Mouse (Mus musculus): ENCODE results near the gene Btbd11. TPM values are rescaled to one million over a fixed set of nuclear protein-coding genes. Genes with fewer than 3 reads are reported as not detected.

Btbd11 gene
- total RNA-seq (2015) (0.67 and 2.7 TPM in 2 replicates), total RNA-seq (2017) (0.37 and 0.40 TPM in 2 replicates)

- peak; percentile 90 for ATAC-seq (ENCODE audit: poor library complexity, severe bottlenecking)
Observed at GRCm38 (mm10) chr10:85386605-85387218, at the start of gene Btbd11. TSS of gene Btbd11 (plus strand) at chr10:85386814.

- no peak for ATAC-seq (ENCODE audit: poor library complexity, severe bottlenecking)
Observed at GRCm38 (mm10) chr10:85338733-85339132, 47.9 kb upstream of the Btbd11 start.

DNA sequence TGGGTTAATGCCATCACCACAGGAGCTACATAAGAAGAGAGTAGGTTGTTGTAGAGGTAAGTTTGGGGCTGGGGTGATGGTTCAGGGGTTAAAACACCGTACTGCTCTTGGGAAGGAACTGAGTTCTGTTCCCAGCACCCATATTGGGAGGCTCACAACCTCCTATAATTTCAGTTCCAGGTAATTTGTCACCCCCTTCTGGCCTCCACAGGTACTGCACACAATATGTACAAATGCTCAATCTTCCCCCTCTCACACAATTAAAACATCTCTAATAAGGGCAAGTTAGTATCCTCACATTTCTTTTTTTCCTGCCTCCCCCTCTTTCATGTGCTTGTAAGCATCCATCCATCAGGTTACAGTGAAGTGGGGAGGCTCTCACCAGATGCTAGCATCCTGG is 44.7 kb upstream of the Btbd11 start:
- ATAC-seq (ENCODE audit: poor library complexity, severe bottlenecking), result no peak

DNA sequence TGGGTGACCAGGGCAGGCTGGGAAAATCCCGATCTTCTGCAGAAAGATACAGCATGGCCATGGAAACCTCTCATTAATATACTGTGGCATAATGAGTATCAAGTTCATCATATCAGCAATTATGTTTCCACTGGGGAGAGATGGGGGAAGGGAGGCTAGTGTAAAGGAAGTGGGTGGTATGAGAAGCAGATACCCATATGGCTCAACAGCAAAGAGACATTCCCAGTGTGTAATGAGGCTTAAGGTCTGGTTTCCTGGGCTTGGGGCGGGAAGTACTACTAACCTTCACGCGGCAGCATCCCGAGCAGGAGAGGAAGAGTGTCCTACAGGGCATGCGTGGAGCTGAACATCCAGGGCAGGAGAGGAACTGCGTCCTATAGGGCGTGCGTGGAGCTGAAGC is 39.4 kb upstream of the Btbd11 start:
- no peak for ATAC-seq (ENCODE audit: poor library complexity, severe bottlenecking)

DNA sequence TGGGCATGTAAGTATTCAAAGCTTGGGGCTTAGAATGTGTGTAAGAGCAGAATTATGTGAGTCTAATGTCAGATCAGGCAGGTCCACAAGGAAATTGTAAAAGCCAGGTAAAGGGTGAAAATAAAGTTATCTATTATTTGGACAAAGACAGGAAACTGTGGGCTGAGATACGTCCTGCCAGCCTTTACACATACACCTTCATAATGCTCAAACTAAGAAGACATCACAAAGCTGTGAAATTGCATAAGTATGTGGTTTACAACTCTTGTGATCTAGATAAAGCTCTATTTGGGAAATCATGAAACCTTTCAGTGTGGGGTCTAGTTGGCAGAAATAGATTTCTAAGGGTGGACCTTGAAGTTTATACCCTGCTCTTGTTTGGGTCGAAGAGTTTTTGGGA is 34.1 kb upstream of the Btbd11 start:
- peak; percentile 41 for ATAC-seq (ENCODE audit: poor library complexity, severe bottlenecking)

DNA sequence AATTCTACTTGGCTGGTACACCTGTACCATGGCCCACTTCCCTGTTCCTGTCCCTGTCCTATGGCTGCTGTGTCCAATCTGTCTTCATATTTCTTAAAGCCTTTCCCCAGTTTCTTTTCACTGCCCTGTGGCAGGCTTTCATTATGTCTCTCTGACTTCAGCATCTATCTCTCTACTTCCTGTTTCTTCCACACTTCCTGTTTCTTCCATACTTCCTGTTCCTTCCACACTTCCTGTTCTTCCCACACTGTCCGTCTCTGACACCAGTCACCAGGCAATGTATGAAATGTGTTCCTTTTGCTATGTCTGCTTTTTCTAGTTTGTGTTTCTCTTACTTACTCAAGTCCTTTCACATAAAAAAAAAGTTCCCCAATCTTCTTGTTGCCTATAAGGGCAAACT is 32.3 kb upstream of the Btbd11 start:
- peak; percentile 79 for ATAC-seq (ENCODE audit: poor library complexity, severe bottlenecking)

GRCm38 (mm10) chr10:85359501-85360066 is 27.0 kb upstream of the Btbd11 start:
- peak; percentile 10; the same call in 1 of the 2 replicates for ATAC-seq (ENCODE audit: poor library complexity, severe bottlenecking)

- ATAC-seq (ENCODE audit: poor library complexity, severe bottlenecking), result no peak
Observed at GRCm38 (mm10) chr10:85362766-85363442, 23.7 kb upstream of the Btbd11 start.

DNA sequence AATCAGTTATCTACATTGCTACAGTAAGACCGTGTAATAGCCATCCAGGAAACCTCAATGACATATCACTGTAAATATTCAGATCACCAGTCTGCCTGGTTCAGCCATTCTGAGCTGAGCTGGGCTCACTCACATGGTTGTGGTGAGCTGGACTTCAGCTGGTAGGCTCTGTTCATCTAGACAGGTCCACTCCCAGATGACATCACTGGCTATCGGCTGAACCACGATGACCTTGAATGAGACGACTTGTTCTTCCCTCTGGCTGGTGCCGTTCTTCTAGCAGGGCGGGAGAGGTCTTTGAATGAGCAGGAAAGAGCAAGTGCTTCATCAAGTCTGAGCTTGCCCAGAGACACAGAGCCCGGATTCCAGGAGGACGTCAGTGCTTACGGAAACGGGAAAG is 19.7 kb upstream of the Btbd11 start:
- no peak for ATAC-seq (ENCODE audit: poor library complexity, severe bottlenecking)

DNA sequence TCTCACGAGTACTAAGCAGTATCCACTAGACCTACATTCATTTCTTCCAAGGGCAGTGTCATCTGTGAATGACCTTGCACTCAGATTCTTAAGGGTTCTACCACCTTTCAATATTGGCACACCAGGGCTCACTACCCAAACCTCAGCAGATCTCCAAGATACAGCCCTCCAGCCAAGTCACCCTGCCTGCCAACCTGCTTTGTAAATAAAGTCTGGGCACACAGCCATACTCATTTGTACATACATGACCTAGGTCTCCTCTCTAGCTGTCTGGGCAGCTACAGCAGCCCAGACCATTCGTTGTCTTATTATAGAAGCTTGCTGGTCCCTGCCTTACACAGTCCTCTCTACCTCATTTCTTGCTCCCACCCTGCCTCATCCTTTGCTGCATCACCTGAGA is 15.3 kb upstream of the Btbd11 start:
- ATAC-seq (ENCODE audit: poor library complexity, severe bottlenecking), result no peak

DNA sequence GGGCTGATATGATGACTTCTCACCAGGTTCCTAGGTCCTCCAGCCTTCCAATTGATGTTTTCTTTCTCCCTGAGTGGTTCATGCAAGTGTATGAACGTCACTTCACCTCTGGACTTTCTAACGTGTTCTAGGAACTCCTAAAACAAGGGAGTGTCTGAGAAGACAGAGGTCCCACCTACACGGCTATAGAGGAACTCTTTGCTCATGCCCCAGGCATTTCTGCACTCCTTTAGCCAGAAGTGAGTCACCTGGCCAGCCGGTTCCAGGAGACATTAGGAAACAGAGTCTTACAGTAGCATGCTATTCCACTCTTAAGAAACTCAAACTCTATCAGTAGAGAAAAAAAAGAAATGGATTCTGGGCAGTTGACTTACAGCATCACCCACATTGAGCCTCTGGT is 14.5 kb upstream of the Btbd11 start:
- no peak for ATAC-seq (ENCODE audit: poor library complexity, severe bottlenecking)

- no peak for ATAC-seq (ENCODE audit: poor library complexity, severe bottlenecking)
Observed at GRCm38 (mm10) chr10:85378972-85379371, 7.6 kb upstream of the Btbd11 start.

DNA sequence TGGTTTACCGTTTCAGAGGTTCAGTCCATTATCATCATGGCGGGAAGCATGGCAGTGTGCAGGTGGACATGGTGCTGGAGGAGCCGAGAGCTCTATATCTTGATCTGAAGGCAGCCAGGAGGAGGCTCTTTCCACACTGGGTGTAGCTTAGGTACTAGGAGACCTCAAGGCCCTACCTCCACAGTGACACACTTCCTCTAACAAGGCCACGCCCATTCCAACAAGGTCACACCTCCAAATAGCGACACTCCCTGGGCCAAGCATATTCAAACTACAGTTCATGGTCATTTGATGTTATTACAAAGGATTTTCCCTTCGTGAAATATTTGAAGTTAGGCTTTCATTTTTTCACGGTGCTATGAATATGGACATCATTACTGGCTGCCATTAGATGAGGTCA is 3.6 kb upstream of the Btbd11 start:
- ATAC-seq (ENCODE audit: poor library complexity, severe bottlenecking), result no peak

DNA sequence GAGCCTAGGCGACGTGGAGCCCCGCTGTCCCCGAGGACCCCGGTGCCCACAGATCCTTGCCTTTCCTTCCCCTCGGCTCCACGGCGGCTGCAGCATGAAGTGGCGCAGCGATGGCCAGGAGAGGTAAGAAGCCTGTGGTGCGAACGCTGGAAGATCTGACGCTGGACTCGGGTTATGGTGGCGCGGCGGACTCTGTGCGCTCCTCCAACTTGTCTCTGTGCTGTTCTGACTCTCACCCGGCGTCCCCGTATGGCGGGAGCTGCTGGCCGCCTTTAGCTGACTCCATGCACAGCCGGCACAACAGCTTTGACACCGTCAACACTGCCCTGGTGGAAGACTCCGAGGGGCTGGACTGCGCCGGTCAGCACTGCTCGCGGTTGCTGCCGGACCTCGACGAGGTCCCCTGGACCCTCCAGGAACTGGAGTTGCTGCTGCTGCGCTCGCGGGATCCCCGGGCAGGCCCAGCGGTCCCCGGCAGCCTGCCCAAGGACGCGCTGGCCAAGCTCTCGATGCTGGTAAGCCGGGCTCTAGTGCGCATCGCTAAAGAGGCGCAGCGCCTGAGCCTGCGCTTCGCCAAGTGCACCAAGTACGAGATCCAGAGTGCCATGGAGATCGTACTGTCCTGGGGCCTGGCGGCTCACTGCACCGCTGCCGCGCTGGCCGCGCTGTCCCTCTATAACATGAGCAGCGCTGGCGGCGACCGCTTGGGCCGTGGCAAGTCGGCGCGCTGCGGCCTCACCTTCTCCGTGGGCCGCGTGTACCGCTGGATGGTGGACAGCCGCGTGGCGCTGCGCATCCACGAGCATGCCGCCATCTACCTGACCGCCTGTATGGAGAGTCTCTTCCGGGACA is 831 bp downstream of the Btbd11 start:
- peak; percentile 11 for ATAC-seq (ENCODE audit: poor library complexity, severe bottlenecking)

- 0 out of 2 replicates have a peak, but pooled peaks have one; percentile 2 for ATAC-seq (ENCODE audit: poor library complexity, severe bottlenecking)
Observed at GRCm38 (mm10) chr10:85388071-85388750, 1.6 kb downstream of the Btbd11 start.

GRCm38 (mm10) chr10:85388751-85389115 is 2.1 kb downstream of the Btbd11 start:
- peak; percentile 20; the same call in 1 of the 2 replicates for ATAC-seq (ENCODE audit: poor library complexity, severe bottlenecking)

DNA sequence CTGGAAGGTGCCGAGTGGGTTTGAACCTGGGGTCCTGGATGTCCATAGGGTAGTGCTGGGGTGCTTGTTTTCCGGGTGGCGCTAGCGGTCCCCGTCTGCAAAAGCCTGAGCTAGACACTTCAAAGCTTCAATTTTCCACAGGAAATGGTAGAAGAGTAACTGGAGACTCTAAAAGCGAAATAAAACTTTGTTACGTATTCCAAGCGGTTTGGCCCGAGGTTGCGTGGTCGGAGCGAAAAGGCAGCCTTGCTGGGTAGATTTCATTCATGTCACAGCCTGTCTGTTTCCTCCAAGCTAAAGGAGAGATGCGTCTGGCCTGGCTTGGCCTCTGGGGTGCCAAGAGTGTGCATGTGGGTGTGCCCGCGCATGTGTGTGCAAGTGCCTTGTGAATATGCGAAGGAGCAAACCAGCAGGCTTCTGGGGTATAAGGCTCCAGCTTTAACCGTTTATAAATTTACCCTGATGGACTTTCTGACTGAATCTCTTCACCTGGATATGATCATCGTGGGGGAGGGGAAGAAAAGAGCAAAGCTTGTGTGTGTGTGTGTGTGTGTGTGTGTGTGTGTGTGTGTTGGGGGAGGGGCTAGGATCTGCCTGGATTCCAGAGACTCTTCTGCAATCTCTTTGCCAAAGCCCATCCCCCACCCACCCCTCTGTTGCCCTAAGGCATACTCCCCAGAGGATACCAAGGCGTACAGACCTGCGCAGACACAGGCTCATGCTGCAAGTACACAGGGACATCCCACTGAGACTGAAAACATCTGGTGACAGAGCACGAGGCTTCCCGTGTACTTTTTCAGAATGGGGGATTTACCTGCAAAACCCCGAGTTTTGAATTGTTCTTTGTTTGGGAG is 2.9 kb downstream of the Btbd11 start:
- no peak for ATAC-seq (ENCODE audit: poor library complexity, severe bottlenecking)

GRCm38 (mm10) chr10:85393016-85393415 is 6.4 kb downstream of the Btbd11 start:
- ATAC-seq (ENCODE audit: poor library complexity, severe bottlenecking), result no peak

- no peak for ATAC-seq (ENCODE audit: poor library complexity, severe bottlenecking)
Observed at GRCm38 (mm10) chr10:85394558-85394957, 7.9 kb downstream of the Btbd11 start.

GRCm38 (mm10) chr10:85411120-85411519 is 24.5 kb downstream of the Btbd11 start:
- peak; percentile 86 for ATAC-seq (ENCODE audit: poor library complexity, severe bottlenecking)
